Mouse (Mus musculus) kidney, adult 10 weeks (tissue): ENCODE measurements around the gene Stk10. TPM values are rescaled to one million over a fixed set of nuclear protein-coding genes. Genes with fewer than 3 reads are reported as not detected.

Experiments
- polyA plus RNA-seq: library from polyadenylated mRNA; stranded (reverse); fragments of 350-450 nt; fragmentation: Illumina TruSeq; extraction: RNeasy Lipid Tissue Mini Kit (QIAGEN cat#74804); gene quantifications from one replicate; pipeline ENCODE4 v1.2.3, GENCODE M21; 2014; ENCODE audit warnings: low read depth, low replicate concordance

Stk10 gene
- 0.44 TPM for polyA plus RNA-seq

GRCm38 (mm10) chr11:32532765-32533481, at the start of gene Stk10:
TSS of gene Stk10 (plus strand) at chr11:32533305.

GRCm38 (mm10) chr11:32531871-32532764, 987 bp upstream of the Stk10 start, which contains the start of gene Efcab9:
TSS of gene Efcab9 (minus strand) at chr11:32532081.

GRCm38 (mm10) chr11:32642249-32642876, 109.3 kb downstream of the Stk10 start, which contains the start of gene Fbxw11:
TSS of gene Fbxw11 (plus strand) at chr11:32642724.

Other genes starting within 250 kb of the Stk10 start
- gene Hba-a1, start 249.8 kb upstream of the Stk10 start, polyA plus RNA-seq, result 2.9 TPM
- not detected for gene Hbq1b, start 246.3 kb upstream of the Stk10 start, polyA plus RNA-seq
- gene Hba-a2, start 236.8 kb upstream of the Stk10 start, polyA plus RNA-seq, result 40.1 TPM
- gene Hbq1a, start 233.2 kb upstream of the Stk10 start, polyA plus RNA-seq, result not detected
- 0.49 TPM for gene Sh3pxd2b, start 185.5 kb upstream of the Stk10 start, polyA plus RNA-seq
- gene Ubtd2, start 77.9 kb upstream of the Stk10 start, polyA plus RNA-seq, result 1.4 TPM
- gene Efcab9, start 1.2 kb upstream of the Stk10 start, polyA plus RNA-seq, result not detected
- 110 TPM for gene Fbxw11, start 109.4 kb downstream of the Stk10 start, polyA plus RNA-seq